ENCODE assay signal across 12 mouse cellular contexts in the genomic region with DNA sequence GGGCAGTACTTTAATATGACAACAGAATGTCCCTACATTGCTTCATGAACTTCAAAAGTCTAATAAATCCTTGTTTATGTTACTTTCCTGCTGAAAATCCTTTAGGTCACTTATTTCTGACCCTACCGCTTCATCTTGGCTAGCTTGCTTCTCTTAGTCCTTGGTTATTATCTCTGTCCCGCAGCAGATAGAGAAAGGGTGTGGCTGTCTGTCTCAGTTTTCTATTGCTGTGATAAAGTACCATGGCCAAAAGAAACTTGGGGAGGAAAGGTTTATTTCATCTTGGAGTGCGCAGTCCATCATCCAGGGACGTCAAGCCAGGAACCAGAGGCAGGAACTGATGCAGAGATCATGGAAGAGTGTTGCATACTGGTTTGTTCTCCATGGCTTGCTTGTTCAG.
"Had no signal": no experiment of that assay in that cellular context is flagged by ENCODE, and none has a peak within 500 bp of the region (broad histone marks: within the 10 kb centered on the region; RNA-seq: fewer than 3 reads in every experiment).

No protein-coding gene starts in this region.

- H3K27me3 ChIP-seq: intestine, embryonic 15.5 days; limb, embryonic 15.5 days; neural tube, embryonic 13.5 days had no signal

- H3K9ac ChIP-seq: intestine, embryonic 15.5 days; limb, embryonic 15.5 days; lung, embryonic 14.5 days; neural tube, embryonic 13.5 days had no signal

- H3K4me3 ChIP-seq: intestine, embryonic 15.5 days; limb, embryonic 15.5 days; neural tube, embryonic 13.5 days had no signal

- H3K4me2 ChIP-seq: intestine, embryonic 15.5 days; limb, embryonic 15.5 days; lung, embryonic 14.5 days; neural tube, embryonic 13.5 days had no signal

- DNase-seq: kidney, adult 18-20 months; kidney, postnatal 14 days; layer of hippocampus, adult 9-11 months; layer of hippocampus, postnatal 36 days; lung, embryonic 14.5 days; lung, postnatal 10 days; midbrain, embryonic 14.5 days; retina, postnatal 1 day; thymus, postnatal 36 days had no signal

- H3K27ac ChIP-seq: intestine, embryonic 15.5 days; limb, embryonic 15.5 days; neural tube, embryonic 13.5 days had no signal

- ATAC-seq: intestine, embryonic 15.5 days had no signal

- H3K9me3 ChIP-seq: intestine, embryonic 15.5 days; limb, embryonic 15.5 days; neural tube, embryonic 13.5 days had no signal

- H3K36me3 ChIP-seq: intestine, embryonic 15.5 days; limb, embryonic 15.5 days; neural tube, embryonic 13.5 days had no signal
